ENCODE assay signal across 8 mouse cellular contexts in the genomic region with DNA sequence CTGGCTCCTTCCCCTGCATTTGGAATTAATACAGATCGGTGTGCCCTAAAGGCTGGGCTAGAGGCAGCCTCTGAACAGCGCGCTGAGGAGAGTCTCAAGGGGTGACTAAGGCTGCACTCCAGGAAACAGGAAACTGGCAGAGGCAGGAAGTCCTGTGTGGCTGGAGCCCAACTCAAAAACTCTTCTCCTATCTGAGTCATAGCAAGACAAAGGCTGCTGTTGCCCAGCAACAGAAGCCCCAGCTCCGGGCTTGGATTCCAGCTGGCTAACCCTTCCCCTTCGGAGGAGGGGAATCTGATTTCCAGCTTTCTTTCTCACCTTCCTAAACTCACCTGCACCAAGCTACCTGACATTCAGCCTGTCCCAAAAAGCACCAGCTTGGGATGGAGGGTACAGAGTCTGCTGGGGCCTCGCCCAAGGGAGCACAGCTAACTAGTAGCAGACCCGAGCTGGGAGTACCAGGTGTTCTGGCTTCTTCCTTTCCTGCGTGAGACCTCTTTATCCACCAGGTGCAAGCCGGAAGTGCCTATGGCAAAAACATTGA. TPM values are rescaled to one million over a fixed set of nuclear protein-coding genes. Genes with fewer than 3 reads are reported as not detected.
A peak's percentile ranks its signal among the peaks of the same experiment; 100 is the strongest.
DNase-seq lines count a peak whose midpoint lies in the region; ATAC-seq and TF ChIP-seq lines count a peak whose summit lies in the region.

No protein-coding gene starts in this region.

- H3K27me3 ChIP-seq in Patski = peaks cover 5% of the 10 kb centered on the region
- no peaks in the 10 kb centered on the region for H3K27me3 ChIP-seq in intestine, embryonic 16.5 days (replicated peaks; ENCODE audit: control insufficient read depth, insufficient read depth, low read length)
- peaks cover 6% of the 10 kb centered on the region; the same call in 1 of the 2 replicates for H3K27me3 ChIP-seq in limb, embryonic 13.5 days
- H3K27me3 ChIP-seq in midbrain, embryonic 13.5 days = no peaks in the 10 kb centered on the region
- H3K27me3 ChIP-seq in cerebellum, adult 2 months (ENCODE audit: control insufficient read depth, insufficient read depth, low read length) = no peaks in the 10 kb centered on the region

- peak overlapping the region; percentile 34; the same call in 1 of the 2 replicates for H3K4me2 ChIP-seq in intestine, embryonic 16.5 days (ENCODE audit: low read depth, low read length)
- H3K4me2 ChIP-seq in limb, embryonic 13.5 days (replicated peaks) = peak overlapping the region; percentile 44
- H3K4me2 ChIP-seq in midbrain, embryonic 13.5 days (replicated peaks) = peak overlapping the region; percentile 42

- H3K27ac ChIP-seq in intestine, embryonic 16.5 days (ENCODE audit: low read length) = no peak overlapping the region
- no peak overlapping the region for H3K27ac ChIP-seq in limb, embryonic 13.5 days
- H3K27ac ChIP-seq in midbrain, embryonic 13.5 days = peak overlapping the region; percentile 11
- no peak overlapping the region for H3K27ac ChIP-seq in cerebellum, adult 2 months (ENCODE audit: insufficient read depth, low read length)

- peak; percentile 92 for ATAC-seq in Patski
- ATAC-seq in intestine, embryonic 16.5 days = peak; percentile 82
- no peak for ATAC-seq in limb, embryonic 13.5 days (ENCODE audit: low FRiP score, low read depth)
- peak; percentile 89 for ATAC-seq in midbrain, embryonic 13.5 days

- CTCF ChIA-PET in Patski (lab: Charles Lee) = interaction anchor here (1.5 kb wide), 1 partner anchor 11 kb away, joined by 4 read pairs; no protein-coding TSS in a partner anchor

- TF ChIP-seq CTCF in Patski (IDR thresholded peaks at IDR 0.05) = no peak
- TF ChIP-seq CTCF in cerebellum, adult 2 months (IDR thresholded peaks at IDR 0.05; ENCODE audit: borderline replicate concordance, insufficient read depth, low read depth, low read length) = no peak

- no peak overlapping the region for H3K4me3 ChIP-seq in intestine, embryonic 16.5 days (ENCODE audit: low read length)
- H3K4me3 ChIP-seq in limb, embryonic 13.5 days = no peak overlapping the region
- H3K4me3 ChIP-seq in midbrain, embryonic 13.5 days (replicated peaks) = no peak overlapping the region
- H3K4me3 ChIP-seq in cerebellum, adult 2 months (replicated peaks; ENCODE audit: insufficient read depth, low read depth, low read length) = no peak overlapping the region

- no peaks in the 10 kb centered on the region for H3K9me3 ChIP-seq in intestine, embryonic 16.5 days (ENCODE audit: control insufficient read depth, low read length)
- peaks cover 6% of the 10 kb centered on the region; the same call in 1 of the 2 replicates for H3K9me3 ChIP-seq in limb, embryonic 13.5 days
- H3K9me3 ChIP-seq in midbrain, embryonic 13.5 days = no peaks in the 10 kb centered on the region

- H3K4me1 ChIP-seq in intestine, embryonic 16.5 days (ENCODE audit: control insufficient read depth, insufficient read depth, low read length) = peaks cover 5% of the 10 kb centered on the region
- H3K4me1 ChIP-seq in limb, embryonic 13.5 days = peaks cover 9% of the 10 kb centered on the region
- H3K4me1 ChIP-seq in midbrain, embryonic 13.5 days (replicated peaks) = peaks cover 19% of the 10 kb centered on the region
- H3K4me1 ChIP-seq in cerebellum, adult 2 months (ENCODE audit: control insufficient read depth, insufficient read depth, low read length) = no peaks in the 10 kb centered on the region; the same call in 1 of the 2 replicates

- peak; percentile 33 for DNase-seq in Patski (ENCODE audit: low read depth, low spot score)
- DNase-seq in embryo, embryonic 11 days = peak; percentile 72
- DNase-seq in heart, adult 18-20 months = peak; percentile 75 to 86
- DNase-seq in thymus, adult 18-20 months = peak; percentile 13 to 19
- no peak for DNase-seq in cerebellum, adult 2 months

- in situ Hi-C loops in Patski (cut with MboI; ENCODE audit: low pct_unique_long_range_greater_than_20kb) = no loop called here

- H3K9ac ChIP-seq in intestine, embryonic 16.5 days (ENCODE audit: low read depth, low read length) = no peak overlapping the region
- no peak overlapping the region for H3K9ac ChIP-seq in limb, embryonic 13.5 days
- 0 out of 2 replicates have a peak overlapping the region, but pooled peaks have one; percentile 44 for H3K9ac ChIP-seq in midbrain, embryonic 13.5 days (replicated peaks)

- POLR2A ChIA-PET in Patski (lab: Charles Lee) = interaction anchor here (0.7 kb wide), 1 partner anchor 643 kb away, joined by 3 read pairs; no protein-coding TSS in a partner anchor

- no peak for TF ChIP-seq POLR2A in cerebellum, adult 2 months (IDR thresholded peaks at IDR 0.05; ENCODE audit: borderline replicate concordance, insufficient read depth, low read length)

- no peaks in the 10 kb centered on the region for H3K36me3 ChIP-seq in intestine, embryonic 16.5 days (ENCODE audit: control insufficient read depth, insufficient read depth, low read length)
- no peaks in the 10 kb centered on the region for H3K36me3 ChIP-seq in limb, embryonic 13.5 days
- H3K36me3 ChIP-seq in midbrain, embryonic 13.5 days = no peaks in the 10 kb centered on the region

- 23% methylated on average over 9 of the region's 9 CpGs for WGBS in intestine, embryonic 16.5 days
- 29% methylated on average over 9 of the region's 9 CpGs for WGBS in limb, embryonic 13.5 days
- WGBS in midbrain, embryonic 13.5 days = 16% methylated on average over 9 of the region's 9 CpGs
- WGBS in cerebellum, adult 2 months = 38% methylated on average over 9 of the region's 9 CpGs

RNA-seq across cellular contexts. Expression of gene Aipl1, which starts 41.3 kb away (rescaled TPM):
- 0.18 TPM for polyA plus RNA-seq in Patski (2021)
- total RNA-seq in heart, adult 18-20 months (2021) = not detected
- polyA plus RNA-seq in intestine, embryonic 16.5 days (2015; fragmentation: Nextera tagmentation; extraction: Ambion mirVana) = 0.29 TPM in 2 replicates
- polyA plus RNA-seq in limb, embryonic 13.5 days (2015; fragmentation: Nextera tagmentation; extraction: Ambion mirVana) = 0.27 and 0.33 TPM in 2 replicates
- polyA plus RNA-seq in midbrain, embryonic 13.5 days (2015; fragmentation: Nextera tagmentation; extraction: Ambion mirVana) = 0.43 and 0.63 TPM in 2 replicates
- polyA plus RNA-seq in cerebellum, adult 2 months (2012; rRNA removed) = 0.28 and 0.30 TPM in 2 replicates

RNA-seq across cellular contexts. Expression of gene Pimreg, which starts 45.8 kb away (rescaled TPM):
- 35.7 TPM for polyA plus RNA-seq in Patski (2021)
- total RNA-seq in heart, adult 18-20 months (2021) = under 1 TPM; 0.33 to 0.74 TPM
- polyA plus RNA-seq in intestine, embryonic 16.5 days (2015; fragmentation: Nextera tagmentation; extraction: Ambion mirVana) = 61.4 and 76.9 TPM in 2 replicates
- polyA plus RNA-seq in limb, embryonic 13.5 days (2015; fragmentation: Nextera tagmentation; extraction: Ambion mirVana) = 99.8 and 103 TPM in 2 replicates
- polyA plus RNA-seq in midbrain, embryonic 13.5 days (2015; fragmentation: Nextera tagmentation; extraction: Ambion mirVana) = 79.0 and 80.7 TPM in 2 replicates
- 0.08 and 0.32 TPM in 2 replicates for polyA plus RNA-seq in cerebellum, adult 2 months (2012; rRNA removed)

Comparison
In these comparisons a context has a peak if more than half of its experiments do, and no peak if none do; other contexts are left out.
1. DNase-seq: peak in Patski (single experiment), embryo, embryonic 11 days (single experiment), heart, adult 18-20 months (2 of 2) and thymus, adult 18-20 months (2 of 2); none in cerebellum, adult 2 months (0 of 2).
2. RNA of gene Pimreg, which starts 45.8 kb away (polyA plus RNA-seq): 99.8 to 103 TPM in limb, embryonic 13.5 days, 79.0 to 80.7 TPM in midbrain, embryonic 13.5 days, 61.4 to 76.9 TPM in intestine, embryonic 16.5 days and 35.7 TPM in Patski (single experiment); 0.08 to 0.32 TPM in cerebellum, adult 2 months; every median in the first group is over 10 times any median in the second.
3. Peak in every context shown above with its lines, with median percentiles within 50 percentile points of each other: H3K4me2 ChIP-seq.